Mouse (Mus musculus): ENCODE measurements around the gene Dzip1l. TPM values are rescaled to one million over a fixed set of nuclear protein-coding genes. Genes with fewer than 3 reads are reported as not detected.
A peak's percentile ranks its signal among the peaks of the same experiment; 100 is the strongest.

Dzip1l gene
- total RNA-seq, 2 experiments from 2014 or later: 3.0 to 4.3 TPM

GRCm38 (mm10) chr9:99645416-99645815 is 16.1 kb downstream of the Dzip1l start:
- no peak for DNase-seq (ENCODE audit: low spot score in 2 of 2)

GRCm38 (mm10) chr9:99646102-99646501 is 16.8 kb downstream of the Dzip1l start:
- no peak for DNase-seq (ENCODE audit: low spot score in 2 of 2)

- DNase-seq (ENCODE audit: low spot score in 2 of 2): no peak
These were observed 31.5 kb downstream of the Dzip1l start for GRCm38 (mm10) chr9:99660756-99661155.

- no peak for DNase-seq (ENCODE audit: low spot score in 2 of 2)
These were observed 32.4 kb downstream of the Dzip1l start for GRCm38 (mm10) chr9:99661606-99662166.

GRCm38 (mm10) chr9:99662406-99662805 is 33.1 kb downstream of the Dzip1l start:
- DNase-seq (ENCODE audit: low spot score in 2 of 2): peak; percentile 64 to 65

- no peak for DNase-seq (ENCODE audit: low spot score in 2 of 2)
These were observed 33.6 kb downstream of the Dzip1l start for GRCm38 (mm10) chr9:99662887-99663286.

- peak in 1 of 2 experiments; percentile 31 for DNase-seq (ENCODE audit: low spot score in 2 of 2)
These were observed 38.3 kb downstream of the Dzip1l start for GRCm38 (mm10) chr9:99667596-99667995.

- no peak for DNase-seq (ENCODE audit: low spot score in 2 of 2)
These were observed 42.3 kb downstream of the Dzip1l start for GRCm38 (mm10) chr9:99671603-99672002.

- no peak for DNase-seq (ENCODE audit: low spot score in 2 of 2)
These were observed 46.4 kb downstream of the Dzip1l start for GRCm38 (mm10) chr9:99675714-99676113.

- no peak for DNase-seq (ENCODE audit: low spot score in 2 of 2)
These were observed 52.8 kb downstream of the Dzip1l start for GRCm38 (mm10) chr9:99681980-99682570.

GRCm38 (mm10) chr9:99685061-99685521 is 55.8 kb downstream of the Dzip1l start:
- no peak for DNase-seq (ENCODE audit: low spot score in 2 of 2)

GRCm38 (mm10) chr9:99685536-99686231 is 56.4 kb downstream of the Dzip1l start:
- DNase-seq (ENCODE audit: low spot score in 2 of 2): no peak

- DNase-seq (ENCODE audit: low spot score in 2 of 2): no peak
These were observed 60.5 kb downstream of the Dzip1l start for GRCm38 (mm10) chr9:99689796-99690195.

- DNase-seq (ENCODE audit: low spot score in 2 of 2): no peak
These were observed 61.1 kb downstream of the Dzip1l start for GRCm38 (mm10) chr9:99690386-99690785.

GRCm38 (mm10) chr9:99694961-99695360 is 65.7 kb downstream of the Dzip1l start:
- no peak for DNase-seq (ENCODE audit: low spot score in 2 of 2)

- no peak for DNase-seq (ENCODE audit: low spot score in 2 of 2)
These were observed 70.6 kb downstream of the Dzip1l start for GRCm38 (mm10) chr9:99699752-99700389.

GRCm38 (mm10) chr9:99701187-99701586 is 71.9 kb downstream of the Dzip1l start:
- no peak for DNase-seq (ENCODE audit: low spot score in 2 of 2)

GRCm38 (mm10) chr9:99702215-99702614 is 72.9 kb downstream of the Dzip1l start:
- DNase-seq (ENCODE audit: low spot score in 2 of 2): no peak

GRCm38 (mm10) chr9:99703711-99704110 is 74.4 kb downstream of the Dzip1l start:
- DNase-seq (ENCODE audit: low spot score in 2 of 2): no peak

- DNase-seq (ENCODE audit: low spot score in 2 of 2): no peak
These were observed 77.0 kb downstream of the Dzip1l start for GRCm38 (mm10) chr9:99706264-99706663.

- no peak for DNase-seq (ENCODE audit: low spot score in 2 of 2)
These were observed 78.3 kb downstream of the Dzip1l start for GRCm38 (mm10) chr9:99707425-99708126.

Data from adrenal gland, adult 18-20 months (tissue).